Mouse (Mus musculus): ENCODE results near the gene Thap3. TPM values are rescaled to one million over a fixed set of nuclear protein-coding genes. Genes with fewer than 3 reads are reported as not detected.

The Thap3 gene
- polyA plus RNA-seq, 1 experiment from 2014 or later = 38.2 TPM

GRCm38 (mm10) chr4:152011171-152011760 lies 22.5 kb upstream of the Thap3 start:
- H3K9ac ChIP-seq (replicated peaks; ENCODE audit: low read depth, low read length) = no peak overlapping the region
- no peaks in the 10 kb centered on the region for H3K9me3 ChIP-seq (ENCODE audit: control insufficient read depth, low read depth, low read length)
- peak overlapping the region; percentile 48; the same call in 1 of the 2 replicates for H3K27ac ChIP-seq (ENCODE audit: low read length)
- WGBS = 73% methylated on average over 8 of the region's 8 CpGs
- H3K4me1 ChIP-seq (ENCODE audit: control insufficient read depth, insufficient read depth, low read length) = peaks cover 34% of the 10 kb centered on the region
- peak overlapping the region; percentile 68 for H3K4me3 ChIP-seq (ENCODE audit: low read depth, low read length)
- peak; percentile 7; the same call in 1 of the 2 replicates for ATAC-seq (ENCODE audit: insufficient number of reproducible peaks, insufficient read depth, low FRiP score, low read depth)
- H3K36me3 ChIP-seq (ENCODE audit: control insufficient read depth, insufficient read depth, low read length) = peaks cover 24% of the 10 kb centered on the region; the same call in 1 of the 2 replicates
- peak overlapping the region; percentile 100 for H3K4me2 ChIP-seq (replicated peaks; ENCODE audit: low read depth, low read length)
- no peaks in the 10 kb centered on the region for H3K27me3 ChIP-seq (ENCODE audit: control insufficient read depth, insufficient read depth, low read length)

DNA sequence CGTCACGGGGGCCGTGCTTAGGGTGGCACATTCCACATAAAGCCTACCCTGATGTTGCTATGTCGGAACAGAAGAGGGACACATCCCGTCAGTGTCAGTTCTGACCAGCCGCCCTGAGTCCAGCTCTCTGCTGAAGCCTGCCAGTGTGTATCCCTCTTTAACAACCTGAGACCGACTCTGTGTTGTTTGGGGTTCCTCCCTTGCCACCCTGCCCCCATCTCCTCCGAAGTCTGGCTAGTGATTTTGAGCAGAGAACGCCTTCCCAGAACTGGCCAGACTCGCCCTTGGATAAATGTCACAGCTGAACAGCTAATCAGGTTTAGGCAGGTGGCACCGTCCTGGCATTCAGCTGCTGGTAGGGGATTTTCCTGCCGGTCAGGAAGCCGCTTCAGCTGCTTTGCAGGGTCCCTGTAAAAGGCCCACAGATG lies 21.9 kb upstream of the Thap3 start:
- WGBS = 14% methylated on average over 13 of the region's 13 CpGs
- ATAC-seq (ENCODE audit: insufficient number of reproducible peaks, insufficient read depth, low FRiP score, low read depth) = no peak
- Histone ChIP-seq H3K27ac (ENCODE audit: low read length) (peak overlapping the region; percentile 48; the same call in 1 of the 2 replicates), H3K4me2 (replicated peaks; ENCODE audit: low read depth, low read length) (peak overlapping the region; percentile 100), H3K4me3 (ENCODE audit: low read depth, low read length) (peak overlapping the region; percentile 68), H3K36me3 (ENCODE audit: control insufficient read depth, insufficient read depth, low read length) (peaks cover 18% of the 10 kb centered on the region; the same call in 1 of the 2 replicates), H3K9ac (replicated peaks; ENCODE audit: low read depth, low read length) (peak overlapping the region; percentile 62; the same call in 1 of the 2 replicates), H3K9me3 (ENCODE audit: control insufficient read depth, low read depth, low read length) (no peaks in the 10 kb centered on the region), H3K4me1 (ENCODE audit: control insufficient read depth, insufficient read depth, low read length) (peaks cover 34% of the 10 kb centered on the region), H3K27me3 (ENCODE audit: control insufficient read depth, insufficient read depth, low read length) (no peaks in the 10 kb centered on the region)

DNA sequence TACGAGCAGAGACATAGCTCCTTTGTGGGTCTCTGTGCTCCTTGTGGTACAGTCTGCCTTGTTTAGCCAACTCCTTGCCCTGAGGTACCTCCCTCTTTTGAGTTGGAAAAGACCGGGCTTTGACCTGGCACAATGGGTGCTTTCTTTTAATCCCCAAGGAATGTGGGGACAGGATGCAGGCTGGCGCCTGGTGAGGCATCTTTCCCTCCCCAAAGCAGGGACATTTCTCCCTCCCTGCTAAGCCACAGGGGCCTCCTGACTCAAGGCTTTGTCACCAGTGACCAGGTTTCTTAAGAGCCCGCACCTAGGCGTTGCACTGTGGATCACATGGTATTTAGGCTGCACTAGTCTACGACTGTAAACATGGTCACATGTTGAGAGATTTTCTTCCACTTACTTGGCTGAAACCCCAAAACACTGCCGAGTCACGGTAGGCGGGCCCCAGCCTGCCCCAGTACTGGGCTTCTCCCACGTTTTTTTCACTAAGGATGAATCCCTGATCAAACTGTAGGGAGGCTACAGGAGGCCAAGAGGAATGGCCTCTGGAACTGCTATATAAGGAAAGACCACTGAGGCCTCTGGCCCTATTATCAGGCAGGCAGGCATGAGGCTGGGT lies 21.4 kb upstream of the Thap3 start:
- Histone ChIP-seq H3K27me3 (ENCODE audit: control insufficient read depth, insufficient read depth, low read length) (no peaks in the 10 kb centered on the region), H3K9me3 (ENCODE audit: control insufficient read depth, low read depth, low read length) (no peaks in the 10 kb centered on the region), H3K27ac (ENCODE audit: low read length) (peak overlapping the region; percentile 48; the same call in 1 of the 2 replicates), H3K36me3 (ENCODE audit: control insufficient read depth, insufficient read depth, low read length) (peaks cover 13% of the 10 kb centered on the region; the same call in 1 of the 2 replicates), H3K9ac (replicated peaks; ENCODE audit: low read depth, low read length) (peak overlapping the region; percentile 62), H3K4me2 (replicated peaks; ENCODE audit: low read depth, low read length) (peak overlapping the region; percentile 100), H3K4me1 (ENCODE audit: control insufficient read depth, insufficient read depth, low read length) (peaks cover 34% of the 10 kb centered on the region), H3K4me3 (ENCODE audit: low read depth, low read length) (peak overlapping the region; percentile 68)
- peak; percentile 9; the same call in 1 of the 2 replicates for ATAC-seq (ENCODE audit: insufficient number of reproducible peaks, insufficient read depth, low FRiP score, low read depth)
- WGBS = 3% methylated on average over 10 of the region's 10 CpGs

DNA sequence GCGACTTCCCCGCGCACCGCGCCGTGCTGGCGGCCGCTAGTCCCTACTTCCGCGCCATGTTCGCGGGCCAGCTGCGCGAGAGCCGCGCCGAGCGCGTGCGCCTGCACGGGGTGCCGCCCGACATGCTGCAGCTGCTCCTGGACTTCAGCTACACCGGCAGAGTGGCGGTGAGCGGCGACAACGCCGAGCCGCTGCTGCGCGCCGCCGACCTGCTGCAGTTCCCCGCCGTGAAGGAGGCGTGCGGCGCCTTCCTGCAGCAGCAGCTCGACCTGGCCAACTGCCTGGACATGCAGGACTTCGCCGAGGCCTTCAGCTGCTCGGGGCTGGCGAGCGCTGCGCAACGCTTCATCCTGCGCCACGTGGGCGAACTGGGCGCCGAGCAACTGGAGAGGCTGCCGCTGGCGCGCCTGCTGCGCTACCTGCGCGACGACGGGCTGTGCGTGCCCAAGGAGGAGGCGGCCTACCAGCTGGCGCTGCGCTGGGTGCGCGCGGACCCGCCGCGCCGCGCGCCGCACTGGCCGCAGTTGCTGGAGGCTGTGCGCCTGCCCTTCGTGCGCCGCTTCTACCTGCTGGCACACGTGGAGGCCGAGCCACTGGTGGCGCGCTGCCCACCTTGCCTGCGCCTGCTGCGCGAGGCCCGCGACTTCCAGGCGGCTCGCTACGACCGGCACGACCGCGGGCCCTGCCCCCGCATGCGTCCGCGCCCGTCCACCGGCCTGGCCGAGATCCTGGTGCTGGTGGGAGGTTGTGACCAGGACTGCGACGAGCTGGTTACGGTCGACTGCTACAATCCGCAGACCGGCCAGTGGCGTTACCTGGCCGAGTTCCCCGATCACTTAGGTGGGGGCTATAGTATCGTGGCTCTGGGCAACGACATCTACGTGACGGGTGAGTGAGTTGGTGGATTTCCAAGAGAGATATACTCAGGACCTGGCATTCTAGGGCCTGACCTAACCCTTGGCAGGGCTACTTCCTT lies 20.6 kb upstream of the Thap3 start:
- peaks cover 34% of the 10 kb centered on the region for H3K4me1 ChIP-seq (ENCODE audit: control insufficient read depth, insufficient read depth, low read length)
- peak overlapping the region; percentile 62 for H3K9ac ChIP-seq (replicated peaks; ENCODE audit: low read depth, low read length)
- peak overlapping the region; percentile 100 for H3K4me2 ChIP-seq (replicated peaks; ENCODE audit: low read depth, low read length)
- peaks cover 8% of the 10 kb centered on the region; the same call in 1 of the 2 replicates for H3K36me3 ChIP-seq (ENCODE audit: control insufficient read depth, insufficient read depth, low read length)
- H3K4me3 ChIP-seq (ENCODE audit: low read depth, low read length) = peak overlapping the region; percentile 68
- H3K27me3 ChIP-seq (ENCODE audit: control insufficient read depth, insufficient read depth, low read length) = no peaks in the 10 kb centered on the region
- H3K9me3 ChIP-seq (ENCODE audit: control insufficient read depth, low read depth, low read length) = no peaks in the 10 kb centered on the region
- peak overlapping the region; percentile 88 for H3K27ac ChIP-seq (ENCODE audit: low read length)
- under 1% methylated on average over 115 of the region's 115 CpGs for WGBS
- ATAC-seq (ENCODE audit: insufficient number of reproducible peaks, insufficient read depth, low FRiP score, low read depth) = peak; percentile 59

DNA sequence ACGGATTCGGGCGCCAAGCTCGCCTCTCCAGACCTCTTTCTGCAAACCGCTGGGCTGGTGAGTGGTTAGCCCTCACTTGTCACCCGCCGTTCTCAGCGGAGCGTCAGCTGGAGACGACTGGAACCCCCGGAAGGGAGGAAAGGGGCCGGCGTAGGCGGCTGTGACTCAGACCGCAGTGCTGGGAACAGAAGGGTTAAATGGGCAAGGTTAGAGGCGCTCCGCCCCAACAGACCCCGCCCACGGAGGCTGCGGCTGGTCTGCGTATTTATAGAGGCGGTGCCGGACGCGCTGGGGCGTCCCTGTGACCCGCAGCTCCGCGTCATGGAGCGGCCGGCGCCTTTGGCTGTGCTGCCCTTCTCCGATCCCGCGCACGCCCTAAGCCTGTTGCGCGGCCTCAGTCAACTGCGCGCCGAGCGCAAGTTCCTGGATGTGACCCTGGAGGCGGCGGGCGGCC lies 19.9 kb upstream of the Thap3 start, which contains the start of gene Klhl21:
Gene Klhl21 (plus strand): TSS at position 182 of the 454 bp plus-strand sequence.
- H3K4me3 ChIP-seq (ENCODE audit: low read depth, low read length) = peak within 1 kb of the TSS; percentile 68

DNA sequence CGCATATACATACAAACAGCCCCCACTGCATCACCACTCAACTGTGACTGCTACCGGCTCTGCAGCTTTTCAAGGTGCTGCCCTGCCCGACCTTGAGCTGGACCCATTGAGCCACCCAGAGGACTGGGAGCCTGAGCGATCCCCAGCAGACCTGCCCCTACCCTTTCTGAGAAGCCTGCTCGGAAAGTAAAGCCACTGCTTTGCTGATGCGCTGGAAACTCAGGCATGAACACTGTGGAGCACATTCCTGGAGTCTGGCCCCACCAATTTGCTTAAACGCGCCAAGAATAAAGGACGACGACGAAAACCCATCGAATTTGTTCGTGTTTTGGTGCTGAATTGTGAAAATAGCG lies 19.3 kb upstream of the Thap3 start:
- no peaks in the 10 kb centered on the region for H3K27me3 ChIP-seq (ENCODE audit: control insufficient read depth, insufficient read depth, low read length)
- H3K4me2 ChIP-seq (replicated peaks; ENCODE audit: low read depth, low read length) = peak overlapping the region; percentile 100
- peak overlapping the region; percentile 88 for H3K27ac ChIP-seq (ENCODE audit: low read length)
- H3K4me3 ChIP-seq (ENCODE audit: low read depth, low read length) = peak overlapping the region; percentile 68
- H3K36me3 ChIP-seq (ENCODE audit: control insufficient read depth, insufficient read depth, low read length) = peaks cover 6% of the 10 kb centered on the region; the same call in 1 of the 2 replicates
- no peaks in the 10 kb centered on the region for H3K9me3 ChIP-seq (ENCODE audit: control insufficient read depth, low read depth, low read length)
- 1% methylated on average over 14 of the region's 14 CpGs for WGBS
- no peak for ATAC-seq (ENCODE audit: insufficient number of reproducible peaks, insufficient read depth, low FRiP score, low read depth)
- no peak overlapping the region; the same call in 1 of the 2 replicates for H3K9ac ChIP-seq (replicated peaks; ENCODE audit: low read depth, low read length)
- H3K4me1 ChIP-seq (ENCODE audit: control insufficient read depth, insufficient read depth, low read length) = peaks cover 34% of the 10 kb centered on the region

More for the DNA sequence above, 19.9 kb upstream of the Thap3 start, which contains the start of gene Klhl21:
- no peaks in the 10 kb centered on the region for H3K9me3 ChIP-seq (ENCODE audit: control insufficient read depth, low read depth, low read length)
- under 1% methylated on average over 45 of the region's 45 CpGs for WGBS
- peak within 1 kb of the TSS; percentile 88 for H3K27ac ChIP-seq (ENCODE audit: low read length)
- H3K27me3 ChIP-seq (ENCODE audit: control insufficient read depth, insufficient read depth, low read length) = no peaks in the 10 kb centered on the region
- peak within 1 kb of the TSS; percentile 62 for H3K9ac ChIP-seq (replicated peaks; ENCODE audit: low read depth, low read length)
- H3K4me1 ChIP-seq (ENCODE audit: control insufficient read depth, insufficient read depth, low read length) = peaks cover 34% of the 10 kb centered on the region
- ATAC-seq (ENCODE audit: insufficient number of reproducible peaks, insufficient read depth, low FRiP score, low read depth) = peak; percentile 90
- H3K4me2 ChIP-seq (replicated peaks; ENCODE audit: low read depth, low read length) = peak within 1 kb of the TSS; percentile 100
- peaks cover 6% of the 10 kb centered on the region; the same call in 1 of the 2 replicates for H3K36me3 ChIP-seq (ENCODE audit: control insufficient read depth, insufficient read depth, low read length)

- H3K4me3 ChIP-seq (ENCODE audit: low read depth, low read length) = peak overlapping the region; percentile 68
- peaks cover 34% of the 10 kb centered on the region for H3K4me1 ChIP-seq (ENCODE audit: control insufficient read depth, insufficient read depth, low read length)
- no peaks in the 10 kb centered on the region for H3K9me3 ChIP-seq (ENCODE audit: control insufficient read depth, low read depth, low read length)
- WGBS = 6% methylated on average over 8 of the region's 8 CpGs
- peak overlapping the region; percentile 88 for H3K27ac ChIP-seq (ENCODE audit: low read length)
- H3K4me2 ChIP-seq (replicated peaks; ENCODE audit: low read depth, low read length) = peak overlapping the region; percentile 100
- H3K9ac ChIP-seq (replicated peaks; ENCODE audit: low read depth, low read length) = no peak overlapping the region
- H3K36me3 ChIP-seq (ENCODE audit: control insufficient read depth, insufficient read depth, low read length) = peaks cover 4% of the 10 kb centered on the region; the same call in 1 of the 2 replicates
- no peak for ATAC-seq (ENCODE audit: insufficient number of reproducible peaks, insufficient read depth, low FRiP score, low read depth)
- no peaks in the 10 kb centered on the region for H3K27me3 ChIP-seq (ENCODE audit: control insufficient read depth, insufficient read depth, low read length)
Measured at GRCm38 (mm10) chr4:152007481-152008147, 18.8 kb upstream of the Thap3 start.

Measured in stomach, embryonic 14.5 days (tissue).